Mouse (Mus musculus) forebrain, postnatal 0 days (tissue): ENCODE data around the gene Klk15. TPM values are rescaled to one million over a fixed set of nuclear protein-coding genes. Genes with fewer than 3 reads are reported as not detected.
"Not testable (repeated sequence)": the region's sequence is repeated elsewhere in the genome, so short reads cannot be mapped to it uniquely, and the experiment has no call there.

Experiments
- ATAC-seq: fragments of 200-750 bp; cut with Nextera tagmentation; 2 replicates; pipeline ENCODE4 v1.8.0; 2017; ENCODE audit warnings: mild to moderate bottlenecking, moderate library complexity
- DNase-seq: peaks from one replicate; pipeline ENCODE4 v3.0.0-alpha.2; 2015
- H3K27ac ChIP-seq: fragments of 300-500 bp; sonication (generic); 2 replicates; pipeline ENCODE4 v1.5.1; 2014; ENCODE audit warnings: low read depth, mild to moderate bottlenecking, antibody characterized with exemption, low read length, moderate library complexity, mixed read lengths
- H3K27me3 ChIP-seq: fragments of 300-500 bp; sonication (generic); 2 replicates; pipeline ENCODE4 v1.6.1; 2014; ENCODE audit warnings: mild to moderate bottlenecking, low read length, mixed read lengths; ENCODE audit not compliant: insufficient read depth
- H3K36me3 ChIP-seq: fragments of 300-500 bp; sonication (generic); 2 replicates; pipeline ENCODE4 v1.6.1; 2014; ENCODE audit warnings: mild to moderate bottlenecking, moderate library complexity; ENCODE audit not compliant: insufficient read depth
- H3K4me1 ChIP-seq: fragments of 300-500 bp; sonication (generic); 2 replicates; pipeline ENCODE4 v1.6.1; 2014; ENCODE audit warnings: antibody characterized with exemption; ENCODE audit not compliant: insufficient read depth
- H3K4me2 ChIP-seq: fragments of 300-500 bp; sonication (generic); 2 replicates; pipeline ENCODE4 v1.6.1; 2014; ENCODE audit warnings: low read depth, mild to moderate bottlenecking, moderate library complexity
- H3K4me3 ChIP-seq: fragments of 300-500 bp; sonication (generic); 2 replicates; pipeline ENCODE4 v1.5.1; 2014; ENCODE audit warnings: low read depth, low read length, mixed read lengths
- H3K9ac ChIP-seq: fragments of 300-500 bp; sonication (generic); 2 replicates; pipeline ENCODE4 v1.6.1; 2014; ENCODE audit warnings: mild to moderate bottlenecking
- H3K9me3 ChIP-seq: fragments of 300-500 bp; sonication (generic); 2 replicates; pipeline ENCODE4 v1.6.1; 2016; ENCODE audit warnings: low read length
- CTCF ChIP-seq: sonication (generic); IDR thresholded peaks from 2 replicates; pipeline ENCODE4 v1.5.1; 2016; ENCODE audit warnings: antibody characterized with exemption, control low read depth, low read depth
- WGBS: fragments of 180-500 bp; shearing (Covaris S2); extraction: QIAGEN DNeasy Blood & Tissue Kit; methylation state at CpG from one replicate; pipeline ENCODE4 v1.1.7; 2014; 5-methylcytosine and 5-hydroxymethylcytosine counted together
- polyA plus RNA-seq: library from polyadenylated mRNA; unstranded; fragments of >200 nt; fragmentation: Nextera tagmentation; extraction: Ambion mirVana; gene quantifications from 2 replicates; pipeline ENCODE4 v1.2.1, GENCODE M21; 2015
- total RNA-seq: library from RNA; depleted of rRNA; stranded (reverse); fragments of >200 nt; gene quantifications from 2 replicates; pipeline ENCODE4 v1.2.3, GENCODE M21; 2014

Klk15 gene
- total and polyA plus RNA-seq, 2 experiments from 2014 or later, result not detected

DNA sequence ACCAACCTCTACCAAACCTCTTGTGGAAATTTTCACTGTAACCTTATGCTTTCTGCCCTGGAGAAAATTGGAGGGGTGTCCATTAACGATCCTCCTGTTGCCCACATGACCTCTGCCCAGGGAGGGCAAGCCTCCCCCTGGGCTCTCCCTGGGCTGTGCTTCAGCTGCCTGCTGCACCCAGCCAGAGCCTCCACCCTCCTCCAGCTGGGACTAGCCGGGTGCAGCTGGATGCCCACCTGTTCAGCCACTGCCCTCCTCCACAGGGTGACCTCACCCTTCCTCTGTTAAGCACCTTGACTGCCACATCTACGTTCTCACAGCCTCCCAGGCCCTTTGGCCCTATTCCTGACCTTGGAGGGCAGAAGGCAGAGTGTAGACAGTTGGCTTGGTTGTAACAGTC is 1.2 kb downstream of the Klk15 start:
- Histone ChIP-seq H3K27me3 (no peaks in the 10 kb centered on the region), H3K27ac (no peak overlapping the region), H3K4me2 (no peak overlapping the region), H3K9ac (no peak overlapping the region), H3K4me1 (no peaks in the 10 kb centered on the region), H3K4me3 (no peak overlapping the region), H3K36me3 (no peaks in the 10 kb centered on the region), H3K9me3 (no peaks in the 10 kb centered on the region)
- ATAC-seq (no peak), DNase-seq (no peak)
- TF ChIP-seq CTCF, result no peak
- WGBS, result 69% methylated on average over 3 of the region's 3 CpGs

DNA sequence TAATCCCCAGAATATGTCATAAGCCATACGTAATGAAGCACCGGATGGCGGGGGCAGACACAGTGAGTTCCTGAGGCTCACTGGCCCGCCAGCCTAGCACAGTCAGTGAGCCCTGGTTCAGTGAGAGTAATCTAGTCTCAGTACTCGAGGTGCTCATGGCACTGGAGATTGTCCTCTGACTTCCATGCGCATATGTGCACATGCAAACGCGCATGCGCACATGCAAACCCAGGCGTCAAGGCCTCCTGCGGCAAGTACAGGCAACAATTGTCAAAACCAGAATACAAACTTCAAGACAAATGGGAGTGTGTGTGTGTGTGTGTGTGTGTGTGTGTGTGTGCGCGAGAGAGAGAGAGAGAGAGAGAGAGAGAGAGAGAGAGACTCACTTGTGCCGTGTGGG is 3.0 kb downstream of the Klk15 start:
- Histone ChIP-seq H3K27ac (no peak overlapping the region), H3K4me3 (no peak overlapping the region), H3K9ac (no peak overlapping the region), H3K4me2 (no peak overlapping the region), H3K36me3 (no peaks in the 10 kb centered on the region), H3K9me3 (no peaks in the 10 kb centered on the region), H3K27me3 (no peaks in the 10 kb centered on the region), H3K4me1 (no peaks in the 10 kb centered on the region)
- DNase-seq (no peak), ATAC-seq (no peak)
- TF ChIP-seq CTCF, result no peak
- WGBS, result 90% methylated on average over 14 of the region's 14 CpGs

DNA sequence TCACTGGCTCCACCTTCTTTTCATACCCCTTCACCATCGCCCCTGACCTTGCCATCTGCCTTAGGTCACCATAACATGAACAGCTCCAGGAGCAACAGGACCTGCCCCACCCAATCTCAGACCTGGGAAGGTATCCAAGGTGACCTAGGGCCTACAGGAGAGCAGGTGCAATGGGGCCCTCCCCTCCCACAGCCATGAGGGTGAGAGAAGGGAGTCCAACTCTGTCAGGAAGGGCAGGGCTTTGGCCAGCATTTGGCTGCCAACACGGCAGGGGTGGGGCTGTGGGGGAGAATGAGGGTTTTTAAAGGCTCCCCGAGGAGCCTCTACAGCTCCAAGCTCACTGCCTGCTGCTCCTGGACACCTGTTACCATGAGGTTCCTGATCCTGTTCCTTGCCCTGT is 8.8 kb downstream of the Klk15 start:
- not testable (repeated sequence) for ATAC-seq, DNase-seq, H3K27me3 ChIP-seq, H3K4me2 ChIP-seq, H3K36me3 ChIP-seq, H3K4me3 ChIP-seq, H3K9me3 ChIP-seq, H3K9ac ChIP-seq, H3K4me1 ChIP-seq, H3K27ac ChIP-seq
- 78% methylated on average over 3 of the region's 3 CpGs for WGBS

DNA sequence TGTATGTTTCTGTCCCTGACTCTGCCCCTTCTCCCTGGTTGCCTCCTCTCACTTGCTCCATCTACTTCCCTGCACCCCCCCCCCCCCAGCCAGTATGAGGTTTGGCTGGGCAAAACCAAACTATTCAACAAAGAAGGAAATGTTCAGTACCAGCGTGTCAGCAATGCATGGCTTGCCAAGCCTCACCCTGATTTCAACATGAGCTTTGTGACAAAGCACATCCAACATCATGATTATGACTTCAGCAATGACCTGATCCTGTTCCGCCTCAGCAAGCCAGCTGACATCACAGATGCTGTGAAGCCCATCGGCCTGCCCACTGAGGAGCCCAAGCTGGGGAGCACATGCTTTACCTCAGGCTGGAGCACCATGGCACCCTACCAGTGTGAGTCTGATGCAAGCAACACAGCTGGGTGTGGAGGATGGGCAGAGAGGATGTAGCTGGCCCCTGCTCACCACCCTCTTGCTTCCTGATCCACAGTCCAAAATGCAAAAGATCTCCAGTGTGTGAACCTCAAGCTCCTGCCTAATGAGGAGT is 11.3 kb downstream of the Klk15 start:
- no peak for TF ChIP-seq CTCF
- Histone ChIP-seq H3K9ac (no peak overlapping the region), H3K4me1 (no peaks in the 10 kb centered on the region), H3K4me3 (no peak overlapping the region), H3K36me3 (no peaks in the 10 kb centered on the region), H3K27me3 (no peaks in the 10 kb centered on the region), H3K27ac (no peak overlapping the region), H3K4me2 (no peak overlapping the region), H3K9me3 (no peaks in the 10 kb centered on the region)
- DNase-seq, result no peak
- 92% methylated on average over 3 of the region's 3 CpGs for WGBS
- ATAC-seq, result no peak

DNA sequence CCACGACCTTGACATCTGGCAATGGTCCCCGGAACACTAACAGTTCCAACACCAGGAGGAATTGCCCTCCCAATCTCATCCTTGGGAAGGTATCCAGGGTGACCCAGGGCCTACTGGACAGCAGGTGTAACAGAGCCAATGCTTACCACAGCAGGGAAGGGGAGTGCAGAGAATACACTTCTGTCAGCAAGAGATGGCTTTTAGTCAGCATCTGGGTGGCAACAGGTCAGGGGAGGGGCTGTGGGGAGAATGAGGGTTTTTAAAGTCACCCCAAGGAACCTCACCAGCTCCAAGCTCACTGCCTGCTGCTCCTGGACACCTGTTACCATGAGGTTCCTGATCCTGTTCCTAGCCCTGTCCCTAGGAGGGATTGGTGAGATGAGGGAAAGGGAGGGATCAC is 16.8 kb downstream of the Klk15 start, which contains the start of gene Klk1b8:
TSS of gene Klk1b8 (plus strand) at position 301 of the 400 bp plus-strand sequence.
- WGBS, result 74% methylated on average over 2 of the region's 2 CpGs
- no peak within 1 kb of the TSS for H3K4me3 ChIP-seq
- H3K9ac ChIP-seq, result no peak within 1 kb of the TSS
- H3K27ac ChIP-seq, result no peak within 1 kb of the TSS
- no peaks in the 10 kb centered on the region for H3K9me3 ChIP-seq
- ATAC-seq (no peak), DNase-seq (no peak)
- H3K4me1 ChIP-seq, result no peaks in the 10 kb centered on the region
- H3K27me3 ChIP-seq, result no peaks in the 10 kb centered on the region
- no peak within 1 kb of the TSS for H3K4me2 ChIP-seq
- no peak for TF ChIP-seq CTCF
- H3K36me3 ChIP-seq, result no peaks in the 10 kb centered on the region

DNA sequence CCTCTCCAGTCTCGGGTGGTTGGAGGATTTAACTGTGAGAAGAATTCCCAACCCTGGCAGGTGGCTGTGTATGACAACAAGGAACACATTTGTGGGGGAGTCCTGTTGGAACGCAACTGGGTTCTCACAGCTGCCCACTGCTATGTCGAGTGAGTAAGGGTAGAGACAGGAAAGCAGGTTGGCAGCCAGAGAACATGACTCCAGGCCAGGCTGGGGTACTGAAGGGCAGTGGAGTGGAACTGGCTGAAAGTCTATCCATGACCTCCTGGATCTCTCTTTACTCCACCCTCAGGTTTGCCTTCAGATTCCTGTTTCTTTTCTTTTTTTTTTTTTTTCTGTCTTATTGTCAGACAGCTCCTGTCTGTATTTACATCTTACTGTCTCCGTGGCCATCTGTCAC is 19.2 kb downstream of the Klk15 start:
- no peak overlapping the region for H3K4me2 ChIP-seq
- no peaks in the 10 kb centered on the region for H3K27me3 ChIP-seq
- no peak overlapping the region for H3K9ac ChIP-seq
- 56% methylated on average over 4 of the region's 4 CpGs for WGBS
- no peak for DNase-seq
- ATAC-seq, result no peak
- no peaks in the 10 kb centered on the region for H3K4me1 ChIP-seq
- TF ChIP-seq CTCF, result no peak
- H3K36me3 ChIP-seq, result no peaks in the 10 kb centered on the region
- no peak overlapping the region for H3K4me3 ChIP-seq
- H3K9me3 ChIP-seq, result no peaks in the 10 kb centered on the region
- H3K27ac ChIP-seq, result no peak overlapping the region

DNA sequence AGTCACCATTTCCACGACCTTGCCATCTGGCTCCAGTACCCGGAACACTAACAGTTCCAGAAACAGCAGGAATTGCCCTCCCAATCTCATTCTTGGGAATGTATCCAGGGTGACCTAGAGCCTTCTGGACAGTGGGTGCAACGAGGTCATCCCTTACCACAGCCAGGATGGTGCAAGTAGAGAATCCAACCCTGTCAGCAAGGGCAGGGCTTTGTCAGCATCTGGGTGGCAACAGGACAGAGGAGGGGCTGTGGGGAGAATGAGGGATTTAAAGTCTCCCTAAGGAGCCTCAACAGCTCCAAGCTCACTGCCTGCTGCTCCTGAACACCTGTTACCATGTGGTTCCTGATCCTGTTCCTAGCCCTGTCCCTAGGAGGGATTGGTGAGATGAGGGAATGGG is 32.9 kb downstream of the Klk15 start, which contains the start of gene Klk1b1:
TSS of gene Klk1b1 (plus strand) at position 301 of the 400 bp plus-strand sequence.
- Histone ChIP-seq H3K36me3 (no peaks in the 10 kb centered on the region), H3K9ac (no peak within 1 kb of the TSS), H3K9me3 (no peaks in the 10 kb centered on the region), H3K27me3 (no peaks in the 10 kb centered on the region), H3K4me3 (no peak within 1 kb of the TSS), H3K27ac (no peak within 1 kb of the TSS), H3K4me2 (no peak within 1 kb of the TSS), H3K4me1 (no peaks in the 10 kb centered on the region)
- 62% methylated on average over 3 of the region's 3 CpGs for WGBS
- DNase-seq (no peak), ATAC-seq (no peak)
- TF ChIP-seq CTCF, result no peak
